Mouse (Mus musculus) layer of hippocampus, adult 18-20 months (tissue): ENCODE measurements at regions not wholly inside any gene's neighbourhood (a gene's known extent, or its start where the extent isn't known, plus 50 kb on each side); places are given as distances from the start of the nearest gene placed in this dataset.
"Not testable (repeated sequence)": the region's sequence is repeated elsewhere in the genome, so short reads cannot be mapped to it uniquely, and the experiment has no call there.

Source experiments
- DNase-seq, 2 experiments: peaks; one replicate each; pipeline ENCODE4 v3.0.0; 2022; ENCODE audit warnings: low spot score in 2 of 2

DNA sequence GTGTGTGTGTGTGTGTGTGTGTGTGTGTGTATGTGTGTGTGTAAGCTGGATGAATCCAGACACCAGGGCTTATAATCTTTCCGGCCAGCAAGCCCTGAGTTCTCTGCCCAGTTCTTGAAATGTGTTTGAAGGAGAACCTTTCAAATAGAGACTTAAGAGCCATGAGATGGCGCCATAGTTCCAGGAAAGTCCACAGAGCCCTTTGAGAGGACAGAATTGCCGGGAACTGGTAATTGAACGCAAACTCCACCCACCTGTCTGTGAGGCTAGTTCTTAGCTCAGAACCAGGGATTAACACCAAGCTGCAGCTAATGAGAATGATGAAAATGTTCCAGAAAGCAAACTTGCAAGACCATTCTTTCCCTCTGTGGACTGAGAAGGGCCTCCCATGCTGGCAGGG is 72.2 kb downstream of the Trim42 start:
- peak in 1 of 2 experiments; percentile 84 for DNase-seq

DNA sequence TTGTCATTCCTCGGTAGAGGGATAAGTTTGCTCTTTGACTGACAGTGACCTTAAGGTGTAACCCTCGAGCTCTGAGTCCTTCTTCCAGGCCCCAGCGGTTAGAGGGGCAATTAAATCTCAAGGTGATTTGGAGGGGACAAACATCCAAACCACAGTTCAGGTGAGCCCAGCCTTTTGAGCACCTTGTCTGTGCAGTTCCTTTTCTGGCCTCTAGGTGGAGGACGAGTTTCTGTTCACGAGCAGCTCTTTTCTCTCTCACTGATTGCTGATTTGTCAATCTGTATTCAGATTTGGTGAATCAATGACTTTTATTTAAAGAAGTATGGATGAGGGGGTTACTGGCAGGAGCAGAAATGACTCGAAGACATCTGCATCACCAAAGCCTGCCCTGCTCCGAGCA is 74.0 kb downstream of the Trim42 start:
- DNase-seq, result peak in 1 of 2 experiments; percentile 66

DNA sequence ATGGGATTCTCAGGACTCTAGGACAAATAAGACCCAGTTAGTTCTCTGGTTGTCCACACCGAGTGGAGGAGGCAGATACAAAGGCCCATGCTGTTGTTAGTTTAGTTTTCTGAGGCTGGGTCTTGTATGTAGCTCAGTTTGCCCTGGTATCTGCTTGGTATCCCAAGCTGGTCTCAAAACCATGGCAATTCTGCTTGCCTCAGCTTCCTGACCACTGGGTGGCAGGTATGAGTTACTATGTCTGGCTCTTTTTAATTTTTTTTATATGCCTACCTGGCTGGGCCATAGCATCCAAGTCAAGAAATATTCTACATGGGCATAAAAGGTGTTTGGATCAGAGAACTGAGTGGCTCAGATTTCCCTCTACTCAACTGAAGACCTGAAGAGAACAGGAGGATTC is 77.9 kb downstream of the Trim42 start:
- no peak for DNase-seq

DNA sequence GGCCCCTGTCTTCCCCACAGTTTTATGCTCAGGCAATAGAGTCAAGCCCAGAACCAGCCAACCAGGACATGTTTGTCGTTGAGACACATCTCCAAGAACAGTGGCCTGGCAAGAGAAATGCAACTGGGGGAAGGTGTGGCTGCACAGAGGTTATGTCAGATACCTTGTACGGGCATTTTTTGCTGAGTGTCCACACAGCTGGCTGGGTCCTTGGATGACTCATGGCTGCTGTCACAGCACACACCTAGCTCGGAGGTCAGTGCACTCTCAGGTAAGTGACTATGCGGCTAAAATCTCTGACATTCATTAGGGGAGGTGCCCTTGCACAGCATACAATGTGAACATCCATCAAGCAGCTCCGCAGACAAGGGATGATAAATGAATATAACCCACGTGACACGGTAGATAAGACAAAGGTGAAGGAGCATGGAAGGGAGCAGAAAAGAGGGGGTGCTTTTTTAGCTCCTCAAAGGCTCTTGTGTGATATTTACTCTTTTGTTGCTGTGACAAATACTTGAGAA is 85.4 kb downstream of the Trim42 start:
- no peak for DNase-seq

DNA sequence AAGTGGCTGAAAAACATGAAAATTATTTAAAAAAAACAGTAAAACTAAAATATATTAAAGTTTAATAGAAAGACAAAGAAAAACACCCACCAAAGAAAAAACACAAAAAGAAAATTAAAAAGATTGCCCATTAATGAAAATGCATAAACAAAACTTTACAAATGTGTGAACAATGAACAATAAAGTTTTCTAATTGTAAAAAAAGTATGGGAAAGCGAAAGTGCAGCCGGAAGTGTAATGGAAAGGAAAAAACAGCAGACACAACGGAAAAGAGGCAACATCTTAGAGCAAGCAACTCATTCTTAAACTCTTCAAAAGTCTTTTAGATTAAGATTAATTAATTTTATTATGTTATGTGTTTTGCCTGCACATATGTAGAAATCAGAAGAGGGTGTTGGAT is 87.7 kb downstream of the Trim42 start:
- no peak for DNase-seq

DNA sequence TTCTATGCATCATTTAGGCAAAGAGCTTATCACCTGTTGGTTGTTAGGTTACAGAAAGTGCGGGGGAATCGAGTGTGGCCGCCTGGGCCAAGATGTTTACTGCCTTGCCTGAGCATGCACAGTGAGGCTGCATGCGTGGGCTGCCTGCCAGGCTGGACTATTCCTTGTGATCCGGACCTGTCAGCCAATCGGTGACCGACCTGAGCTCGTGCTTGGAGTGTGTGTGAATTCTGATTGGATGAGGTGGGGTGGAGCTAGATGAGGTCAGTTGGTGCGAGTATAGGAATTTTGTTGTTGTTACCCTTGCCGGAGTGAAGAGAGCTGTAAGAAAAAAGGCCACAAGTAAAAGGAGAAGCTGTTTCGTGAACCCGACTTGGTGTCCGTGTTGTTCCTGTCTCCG is 94.3 kb downstream of the Trim42 start:
- not testable (repeated sequence) for DNase-seq

DNA sequence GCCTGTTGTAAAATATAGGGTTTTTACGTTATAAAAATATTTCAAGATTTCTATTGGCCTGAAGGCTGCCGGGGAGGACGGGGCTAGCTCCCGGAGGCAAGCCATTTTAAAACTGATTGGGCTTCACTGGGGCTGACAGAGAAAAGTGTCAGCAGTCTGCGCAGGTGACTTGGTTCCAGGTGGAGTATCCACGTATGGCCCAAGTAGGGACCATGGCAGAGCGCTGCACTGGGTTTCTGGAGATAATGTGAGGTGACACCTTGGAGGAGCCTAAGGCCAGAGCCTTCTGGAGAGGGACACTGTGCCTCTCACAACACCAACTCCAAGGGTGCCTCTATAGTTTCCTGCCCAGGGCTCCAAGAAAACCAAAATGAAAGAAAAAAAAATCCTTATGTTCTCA is 95.9 kb downstream of the Trim42 start:
- DNase-seq, result no peak

DNA sequence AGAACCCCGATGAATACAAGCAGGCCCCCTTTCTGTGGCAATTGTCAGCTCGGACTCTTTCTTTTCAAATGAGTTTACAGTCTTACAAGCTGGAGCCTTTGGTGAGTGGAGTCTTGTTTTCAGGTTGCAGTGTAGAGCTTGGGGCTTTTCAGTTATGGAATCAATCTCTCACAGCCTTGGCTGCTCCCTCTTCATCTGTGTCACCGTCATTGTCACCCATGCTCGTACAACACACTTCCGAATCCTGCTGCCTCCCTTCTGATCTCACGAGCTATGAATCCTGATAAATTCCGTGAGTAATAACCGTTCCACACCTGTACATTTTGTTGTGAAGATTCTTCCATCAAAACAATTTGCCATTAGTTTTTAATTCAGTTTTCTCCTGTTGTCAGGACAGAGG is 97.7 kb downstream of the Trim42 start:
- no peak for DNase-seq

DNA sequence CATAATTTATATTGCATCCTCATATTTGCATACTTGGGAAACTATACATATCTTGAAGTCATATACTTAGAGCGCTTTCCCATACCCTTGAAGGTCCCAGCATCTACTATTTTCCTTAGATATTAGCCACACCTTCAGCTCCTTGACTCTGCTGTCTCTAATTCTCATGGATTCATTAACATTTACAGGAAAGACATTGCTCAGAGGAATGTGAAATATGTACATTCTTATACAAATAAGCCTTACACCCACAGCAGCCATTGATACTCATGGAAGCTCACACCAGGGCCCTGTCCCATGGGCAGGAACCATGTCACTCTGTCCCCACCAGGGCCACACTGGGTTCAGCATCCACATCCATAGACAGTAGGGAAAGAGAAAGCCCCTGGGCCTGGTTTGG is 122.1 kb downstream of the Trim42 start:
- DNase-seq, result no peak

DNA sequence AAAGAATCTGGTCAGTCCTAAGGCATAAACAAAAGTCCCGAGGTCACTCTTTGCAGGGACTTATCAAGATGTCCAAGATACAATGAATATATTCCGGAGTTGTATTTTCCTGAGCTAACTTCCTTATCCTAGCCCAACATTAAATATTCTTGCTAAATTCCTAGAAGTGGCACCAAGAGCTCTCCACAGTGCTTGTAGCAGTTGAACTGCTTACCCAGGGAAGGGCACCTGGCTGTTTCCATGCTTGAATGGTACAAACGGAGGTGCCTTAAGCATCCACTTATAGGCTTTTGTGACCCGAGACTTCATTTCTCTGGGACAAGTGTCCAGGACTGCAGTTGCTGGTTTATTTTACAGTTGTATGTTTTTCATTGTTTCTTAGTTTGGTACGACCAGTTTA is 115.1 kb upstream of the Slc25a36 start:
- DNase-seq, result no peak

DNA sequence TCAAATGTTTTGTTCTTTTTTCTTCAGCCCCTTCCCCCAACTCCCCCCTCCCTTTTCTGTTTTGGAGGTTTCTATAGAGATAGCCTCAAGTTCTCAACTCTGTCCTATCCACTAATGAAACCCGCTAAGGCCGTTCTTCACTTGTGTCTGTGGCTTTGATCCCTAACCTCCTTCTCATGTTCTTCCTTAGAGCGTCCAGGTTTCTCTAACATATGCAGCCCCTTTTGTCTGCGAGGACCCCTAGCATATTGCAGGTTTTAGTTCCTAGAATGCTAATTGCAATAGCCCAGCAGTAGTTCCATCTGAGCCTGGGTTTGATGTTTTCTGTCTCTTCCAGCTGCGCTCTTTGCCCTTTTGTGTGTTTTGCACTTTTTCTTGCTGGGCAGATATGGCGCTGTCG is 113.6 kb upstream of the Slc25a36 start:
- no peak for DNase-seq

DNA sequence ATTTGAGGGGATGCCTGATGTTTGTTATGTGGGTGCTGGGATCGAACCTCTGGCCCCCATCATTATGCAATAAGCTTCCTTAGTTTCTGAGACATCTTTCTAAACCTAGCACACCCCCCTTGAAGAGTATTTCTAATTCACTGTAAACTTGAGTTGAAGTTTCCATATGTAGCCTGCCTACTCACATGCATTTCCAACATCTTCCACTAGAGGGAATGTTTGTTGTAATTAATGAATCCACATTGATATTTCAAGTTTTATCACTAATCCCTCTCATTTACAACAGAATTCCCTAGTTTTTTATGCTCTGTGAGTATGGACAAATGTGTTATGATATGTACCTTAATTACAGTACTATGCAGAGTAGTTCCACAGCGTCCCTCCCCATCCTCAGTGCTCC is 103.8 kb upstream of the Slc25a36 start:
- DNase-seq, result peak in 1 of 2 experiments; percentile 62

DNA sequence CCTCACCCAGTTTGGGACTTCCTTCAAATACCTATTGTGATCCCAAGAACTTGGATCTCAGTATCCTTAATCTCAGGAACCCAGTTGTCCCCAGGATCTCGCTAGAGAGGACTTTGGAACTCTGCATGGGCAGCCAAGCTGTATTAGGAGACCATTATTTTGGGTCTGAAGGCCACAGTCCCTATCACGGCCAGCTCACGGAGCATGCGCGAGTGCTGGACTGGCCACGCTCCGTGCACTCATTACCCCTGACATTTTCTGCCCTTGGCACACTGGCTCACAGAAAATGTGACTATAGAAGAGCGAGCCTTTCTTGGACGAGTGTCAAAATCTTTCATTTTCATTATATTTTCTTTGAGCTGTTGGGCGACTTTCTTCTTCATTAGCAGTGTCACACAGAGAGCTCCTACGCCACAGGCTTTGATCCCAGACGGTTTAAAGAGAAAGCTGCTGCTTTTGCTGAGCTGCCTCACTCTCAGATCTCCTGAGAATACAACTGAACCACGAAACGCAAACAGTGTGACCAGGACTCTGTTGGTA is 79.4 kb upstream of the Slc25a36 start:
- DNase-seq, result peak in 1 of 2 experiments; percentile 6

DNA sequence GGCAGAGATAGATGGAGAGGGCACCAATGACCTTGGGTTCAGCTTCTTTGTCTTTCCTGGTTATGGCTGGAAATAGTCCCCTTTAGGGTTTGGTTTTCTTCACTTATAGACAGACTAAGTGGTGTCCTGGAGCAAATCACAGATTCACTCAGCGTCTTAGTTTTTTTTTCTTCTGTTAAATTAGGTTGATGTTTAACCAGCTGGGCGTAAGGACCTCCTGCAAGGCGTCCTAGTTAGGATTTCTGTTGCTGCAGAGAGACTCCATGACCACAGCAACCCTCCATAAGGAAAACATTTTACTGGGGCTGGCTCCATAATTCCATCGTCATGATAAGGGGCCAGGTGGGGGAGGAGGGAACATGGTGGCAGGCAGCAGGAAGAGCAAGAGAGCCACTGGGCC is 78.7 kb upstream of the Slc25a36 start:
- no peak for DNase-seq

DNA sequence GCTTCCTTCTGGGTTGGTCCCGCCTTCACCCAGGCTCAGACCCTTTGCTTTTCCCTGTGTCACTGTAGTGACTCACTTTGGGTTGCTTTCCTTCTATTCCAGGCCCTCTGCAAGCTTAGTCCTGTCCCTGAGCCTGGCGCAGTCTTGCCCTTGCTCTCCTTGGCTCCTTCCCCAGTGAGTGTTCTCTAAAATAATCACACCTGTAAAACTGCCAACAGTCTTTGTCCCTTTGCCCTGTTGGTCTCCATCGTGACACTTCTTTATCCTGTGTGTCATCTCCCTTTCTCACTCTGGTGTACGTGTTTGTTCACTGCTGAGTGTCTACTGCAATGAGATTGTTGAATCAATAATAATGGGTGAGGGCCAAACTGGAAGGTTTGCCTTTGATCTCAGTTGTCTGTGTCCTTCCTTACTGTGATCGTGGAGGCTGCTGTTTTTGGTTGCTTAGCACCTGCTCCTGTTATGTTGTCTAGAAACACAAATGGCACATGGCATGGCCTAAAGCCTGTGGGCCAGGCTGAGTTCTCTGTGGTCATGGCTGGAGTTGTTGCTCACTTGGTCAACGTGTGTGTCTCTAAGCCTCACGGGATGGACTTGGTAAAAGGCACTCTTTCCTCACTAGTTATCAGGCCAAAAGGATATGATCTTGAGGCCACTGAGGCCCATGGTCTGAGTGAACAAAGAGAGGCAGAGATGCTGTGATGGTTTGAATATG is 77.8 kb upstream of the Slc25a36 start:
- DNase-seq, result no peak

DNA sequence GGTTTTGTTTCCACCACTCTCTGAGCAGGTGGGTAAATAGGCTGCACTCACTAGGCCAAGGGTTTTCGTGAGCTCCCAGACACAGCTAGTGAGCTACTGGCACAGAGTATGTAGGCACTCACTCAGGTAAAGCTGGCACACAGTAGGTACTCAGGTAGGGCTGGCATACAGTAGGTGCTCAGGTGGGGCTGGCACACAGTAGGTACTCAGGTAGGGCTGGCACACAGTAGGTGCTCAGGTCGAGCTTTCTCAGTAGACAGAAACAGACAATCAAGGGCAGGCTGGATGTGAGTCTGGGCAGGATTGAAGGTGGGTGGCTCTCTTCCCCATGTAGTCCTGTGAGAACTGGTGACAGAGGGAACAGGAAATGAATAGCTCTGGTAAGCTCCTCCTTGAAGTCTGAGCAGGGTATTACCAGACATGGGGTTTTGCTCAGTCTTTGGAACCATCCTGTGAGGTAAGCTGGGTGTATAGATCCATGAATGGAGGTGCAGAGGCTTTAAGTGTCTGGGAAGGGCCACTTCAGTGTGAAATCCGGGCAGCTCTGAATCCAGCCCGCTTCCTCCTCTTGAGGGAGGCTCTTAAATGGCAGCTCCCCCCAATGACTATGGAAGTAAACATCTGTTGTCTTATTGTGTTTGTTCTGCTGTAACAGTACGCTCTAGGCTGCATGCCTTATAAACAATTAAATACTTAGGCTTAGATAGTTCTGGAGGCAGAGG is 62.4 kb upstream of the Slc25a36 start:
- no peak for DNase-seq

DNA sequence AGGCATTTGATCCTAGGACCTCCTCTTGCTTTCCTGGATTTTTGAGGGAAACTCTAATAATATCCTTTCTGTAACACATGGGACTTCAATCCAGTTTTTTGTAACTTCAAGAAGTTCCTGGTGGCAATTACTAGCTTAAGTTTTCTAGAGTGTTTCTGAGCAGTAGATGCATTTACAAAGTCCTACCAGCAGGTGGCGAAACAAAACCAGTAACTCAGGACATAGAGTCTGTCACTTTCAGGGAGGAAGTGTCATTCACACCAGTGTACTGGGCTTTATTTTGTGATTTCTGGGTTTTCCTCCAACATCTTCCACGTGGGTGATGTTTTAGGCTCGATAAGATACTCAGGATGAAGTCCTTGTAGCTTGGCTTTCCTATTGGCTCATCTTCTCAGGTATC is 61.1 kb upstream of the Slc25a36 start:
- DNase-seq, result peak; percentile 27 to 73

DNA sequence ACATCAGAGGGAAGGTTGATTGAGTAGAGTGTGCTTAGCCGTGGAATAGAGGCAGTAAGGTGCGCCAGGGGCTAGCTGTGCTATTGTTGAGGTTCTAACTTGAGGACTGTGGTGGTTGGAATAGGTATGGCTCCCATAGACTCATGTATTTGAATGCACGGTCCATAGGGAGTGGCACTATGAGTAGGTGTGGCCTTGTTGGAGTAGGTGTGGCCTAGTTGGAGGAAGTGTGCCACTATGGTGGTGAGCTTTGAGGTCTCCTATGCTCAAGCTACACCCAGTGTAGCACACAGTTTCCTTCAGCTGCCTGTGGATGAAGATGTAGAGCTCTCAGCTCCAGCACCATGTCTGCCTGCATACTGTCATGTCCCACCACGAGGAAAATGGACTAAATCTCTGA is 60.5 kb upstream of the Slc25a36 start:
- DNase-seq, result no peak

DNA sequence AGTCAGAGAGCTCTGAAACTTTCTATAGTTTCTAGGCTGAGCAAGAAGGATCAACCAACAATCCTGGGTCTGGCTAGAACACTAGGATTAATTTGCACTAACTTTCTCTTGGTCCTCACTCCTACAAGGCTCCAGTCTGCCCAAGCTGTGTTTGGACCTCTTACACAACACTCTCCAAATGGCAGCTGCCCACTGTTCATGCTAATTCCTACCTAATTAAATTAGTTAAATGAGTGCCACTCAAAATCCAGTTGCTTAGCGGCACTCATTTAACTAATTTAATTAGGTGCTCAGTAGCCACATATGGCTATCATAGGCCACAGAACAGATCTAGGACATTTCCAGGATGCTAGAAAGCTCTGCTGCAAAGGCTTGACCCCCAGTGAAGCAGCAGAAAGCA is 59.9 kb upstream of the Slc25a36 start:
- no peak for DNase-seq

DNA sequence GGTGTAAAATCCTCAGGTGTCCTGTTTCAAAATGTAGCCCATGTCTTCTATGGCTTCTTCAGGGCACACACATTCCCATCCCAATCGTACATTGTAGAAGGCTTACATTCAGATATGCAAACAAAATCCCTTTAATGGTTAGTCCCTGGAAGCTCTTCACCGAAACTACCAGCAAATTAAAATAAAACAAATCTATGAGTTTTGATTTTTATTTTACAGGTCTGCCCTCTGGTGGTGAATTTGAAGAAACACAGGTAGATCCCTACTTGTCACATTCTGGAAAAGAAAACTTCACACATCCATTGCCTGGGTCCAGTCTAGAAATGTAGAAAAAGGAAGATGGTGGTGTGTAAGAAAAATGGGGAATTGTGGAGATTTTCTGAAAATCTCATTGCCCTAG is 51.5 kb upstream of the Slc25a36 start:
- no peak for DNase-seq
